Mouse (Mus musculus) erythroblast, embryonic 14.5 days (primary cell): ENCODE measurements around the gene Safb. TPM values are rescaled to one million over a fixed set of nuclear protein-coding genes. Genes with fewer than 3 reads are reported as not detected.
"Not testable (repeated sequence)": the region's sequence is repeated elsewhere in the genome, so short reads cannot be mapped to it uniquely, and the experiment has no call there.

Experiments used
- H3K27me3 ChIP-seq: 2 replicates; pipeline ENCODE4 v1.6.1; 2012; ENCODE audit warnings: inconsistent platforms; ENCODE audit not compliant: control insufficient read depth
- H3K36me3 ChIP-seq: 2 replicates; pipeline ENCODE4 v1.6.1; 2012; ENCODE audit warnings: mild to moderate bottlenecking, inconsistent platforms; ENCODE audit not compliant: control insufficient read depth
- H3K4me1 ChIP-seq: 2 replicates; pipeline ENCODE4 v1.6.1; 2012; ENCODE audit warnings: inconsistent platforms; ENCODE audit not compliant: control insufficient read depth
- H3K4me3 ChIP-seq: replicated peaks from 2 replicates; pipeline ENCODE3; 2012; ENCODE audit warnings: moderate library complexity, mild to moderate bottlenecking, inconsistent platforms
- H3K9me3 ChIP-seq: 2 replicates; pipeline ENCODE4 v1.6.1; 2012; ENCODE audit warnings: low read length, inconsistent platforms, mixed read lengths; ENCODE audit not compliant: control insufficient read depth
- GATA1 ChIP-seq: IDR thresholded peaks from 2 replicates; pipeline ENCODE4 v1.6.1; 2012; ENCODE audit warnings: low read length, inconsistent platforms, mixed read lengths
- TAL1 ChIP-seq: IDR thresholded peaks from 3 replicates; pipeline ENCODE4 v1.6.1; 2012; ENCODE audit warnings: low read length, inconsistent platforms, mixed read lengths
- polyA plus RNA-seq: library from polyadenylated mRNA; stranded (reverse); fragments of >175 nt; gene quantifications from 2 replicates; pipeline ENCODE4 v1.2.3, GENCODE M21; 2012

The Safb gene
- polyA plus RNA-seq, 1 experiment, result 29.6 TPM

DNA sequence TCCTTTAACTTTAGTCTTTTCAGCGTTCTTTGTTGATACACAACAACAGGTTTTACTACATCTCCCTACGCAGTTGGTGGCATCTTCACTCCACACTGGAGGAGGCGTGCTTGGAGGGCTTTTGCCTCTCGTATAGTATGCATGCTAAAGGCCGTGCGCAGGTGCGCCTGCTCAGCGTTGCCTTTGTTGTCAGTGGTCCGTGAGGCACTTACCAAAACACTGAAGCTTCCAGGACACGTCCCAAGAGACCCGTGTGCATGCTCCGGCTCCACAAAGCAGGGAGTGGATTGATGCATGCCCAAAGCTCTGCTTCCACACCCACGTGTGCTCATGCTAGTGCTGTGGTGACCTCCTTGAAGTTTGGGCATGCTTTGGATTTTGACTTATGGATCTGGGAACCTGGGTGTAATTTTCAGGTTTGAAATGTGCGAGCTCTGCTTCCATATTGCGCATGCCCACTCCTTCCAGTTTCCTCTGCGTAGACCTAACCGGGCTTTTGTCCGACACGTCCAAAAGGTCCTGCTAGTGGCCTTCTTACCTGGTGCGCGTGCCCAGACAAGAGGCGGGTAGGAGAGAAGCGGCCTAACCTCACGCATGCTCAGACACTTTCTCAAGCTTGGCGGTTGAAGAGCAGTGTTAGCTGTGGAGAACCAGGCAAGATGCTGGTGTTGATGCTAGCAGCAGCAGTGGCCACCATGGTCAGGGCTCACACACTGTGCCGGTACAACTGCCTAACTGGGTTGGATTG, 43.1 kb downstream of the Safb start, which contains the start of gene Catsperd:
Gene Catsperd (plus strand): TSS at position 614 of the 748 bp plus-strand sequence.
- H3K4me3 ChIP-seq, result peak within 1 kb of the TSS; percentile 88
- H3K9me3 ChIP-seq, result no peaks in the 10 kb centered on the region
- TF ChIP-seq GATA1, result no peak
- TF ChIP-seq TAL1, result no peak
- peaks cover 27% of the 10 kb centered on the region for H3K36me3 ChIP-seq
- peaks cover 39% of the 10 kb centered on the region for H3K4me1 ChIP-seq
- peaks cover 24% of the 10 kb centered on the region for H3K27me3 ChIP-seq

DNA sequence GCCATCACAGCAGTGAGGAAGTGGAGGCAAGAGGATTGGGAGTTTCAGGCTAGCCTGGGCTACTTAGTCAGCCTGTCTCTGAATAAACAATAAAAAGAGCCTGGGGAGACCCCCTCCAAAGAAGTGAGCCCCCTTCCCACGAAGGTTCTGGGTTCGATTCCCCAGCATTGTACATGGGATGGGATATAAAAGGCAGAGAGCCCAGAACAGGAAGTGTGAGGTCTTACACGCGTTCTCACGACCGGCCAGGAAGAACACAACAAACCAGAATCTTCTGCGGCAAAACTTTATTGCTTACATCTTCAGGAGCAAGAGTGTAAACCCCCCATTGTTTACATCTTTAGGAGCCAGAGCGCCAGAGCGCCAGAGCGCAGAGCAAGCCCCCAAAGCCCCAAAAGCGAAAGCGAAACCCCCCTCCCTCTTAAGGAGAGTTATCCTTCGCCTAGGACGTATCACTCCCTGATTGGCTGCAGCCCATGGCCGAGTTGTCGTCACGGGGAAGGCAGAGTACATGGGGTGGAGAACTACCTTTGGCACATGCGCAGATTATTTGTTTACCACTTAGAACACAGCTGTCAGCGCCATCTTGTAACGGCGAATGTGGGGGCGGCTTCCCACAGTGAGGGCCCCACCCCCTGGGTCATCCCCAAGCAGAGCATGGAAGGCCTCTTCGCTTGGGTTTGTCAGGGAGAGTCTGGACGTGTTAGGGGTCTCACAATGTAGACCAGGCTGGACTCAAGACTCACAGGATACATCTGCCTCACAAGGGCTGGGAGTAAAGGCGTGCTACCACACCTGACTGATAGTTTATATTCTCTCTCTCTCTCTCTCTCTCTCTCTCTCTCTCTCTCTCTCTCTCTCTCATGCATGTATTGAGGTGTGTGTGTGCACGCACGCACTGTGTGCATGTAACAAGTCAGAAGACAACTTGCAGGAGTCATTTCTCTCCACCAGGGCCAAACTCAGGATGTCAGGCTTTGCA, 45.5 kb downstream of the Safb start:
- H3K4me3 ChIP-seq, result peak overlapping the region; percentile 29
- H3K4me1 ChIP-seq, result peaks cover 32% of the 10 kb centered on the region
- H3K9me3 ChIP-seq, H3K36me3 ChIP-seq: not testable (repeated sequence)
- H3K27me3 ChIP-seq, result peaks cover 24% of the 10 kb centered on the region

DNA sequence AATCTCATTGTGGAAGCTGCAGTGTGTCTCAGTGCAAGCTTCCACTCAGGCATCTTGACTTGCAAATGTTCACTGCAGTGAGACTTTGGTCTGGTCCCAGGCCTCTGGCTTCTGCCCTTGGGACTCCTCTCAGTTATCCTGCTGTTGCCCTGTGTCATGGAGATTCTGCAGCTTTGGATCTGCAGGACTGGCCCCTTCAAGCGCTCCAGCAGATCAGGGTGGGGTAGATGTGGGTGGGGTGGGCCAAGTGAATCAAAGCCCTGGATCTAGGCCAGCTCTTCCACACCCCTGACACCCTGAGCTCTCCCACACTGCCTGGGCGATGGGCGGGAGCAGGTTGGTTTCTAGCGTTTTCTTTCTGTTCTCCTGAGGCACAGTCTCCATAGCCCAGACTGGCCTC, 47.2 kb downstream of the Safb start:
- Histone ChIP-seq H3K9me3 (no peaks in the 10 kb centered on the region), H3K27me3 (peaks cover 24% of the 10 kb centered on the region), H3K4me3 (no peak overlapping the region), H3K36me3 (no peaks in the 10 kb centered on the region), H3K4me1 (peaks cover 15% of the 10 kb centered on the region)
- TF ChIP-seq GATA1 (no peak), TAL1 (no peak)

DNA sequence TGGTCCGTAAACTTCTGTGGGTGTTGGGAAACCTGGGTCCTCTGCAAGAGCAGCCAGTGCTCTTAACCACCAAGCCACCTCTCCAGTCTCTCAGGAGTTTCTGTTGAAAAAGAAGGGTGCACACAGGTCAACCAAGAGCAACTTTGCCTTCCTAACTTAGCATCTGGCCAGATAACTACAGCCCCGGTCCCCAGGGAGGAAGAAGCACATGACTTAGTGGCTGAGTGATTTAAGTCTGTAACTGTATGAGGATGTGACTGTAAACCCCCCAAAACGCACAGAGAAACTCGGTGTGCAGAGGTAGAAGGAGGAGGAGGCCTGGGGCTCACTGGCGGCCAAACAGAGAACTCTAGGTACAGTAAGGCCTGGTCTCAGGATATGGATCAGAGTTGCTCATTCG, 49.4 kb downstream of the Safb start:
- Histone ChIP-seq H3K27me3 (peaks cover 13% of the 10 kb centered on the region; the same call in 1 of the 2 replicates), H3K36me3 (no peaks in the 10 kb centered on the region), H3K4me3 (no peak overlapping the region), H3K9me3 (no peaks in the 10 kb centered on the region), H3K4me1 (peaks cover 2% of the 10 kb centered on the region)
- TF ChIP-seq TAL1, result no peak
- no peak for TF ChIP-seq GATA1

DNA sequence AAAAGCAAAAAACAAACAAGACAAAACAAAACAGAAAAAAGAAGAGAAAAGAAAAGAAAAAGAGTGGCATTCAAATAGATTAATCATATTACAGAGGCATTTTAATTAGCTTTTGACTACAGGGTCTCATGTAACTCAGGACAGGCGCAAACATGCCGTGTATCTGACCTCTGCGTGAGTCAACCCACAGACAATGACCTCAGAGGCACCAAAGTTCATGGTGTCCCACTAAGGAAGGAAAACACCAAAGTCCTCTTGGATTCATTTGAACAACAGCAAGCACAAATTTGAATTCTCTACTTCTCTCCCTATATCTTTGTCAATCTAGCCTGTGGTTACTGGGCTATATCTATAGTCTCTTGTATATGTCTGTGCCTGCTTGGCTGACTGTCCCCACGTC, 58.6 kb downstream of the Safb start:
- Histone ChIP-seq H3K4me1 (no peaks in the 10 kb centered on the region), H3K4me3 (no peak overlapping the region), H3K9me3 (no peaks in the 10 kb centered on the region), H3K36me3 (no peaks in the 10 kb centered on the region), H3K27me3 (peaks cover 5% of the 10 kb centered on the region; the same call in 1 of the 2 replicates)
- no peak for TF ChIP-seq GATA1
- TF ChIP-seq TAL1, result no peak

DNA sequence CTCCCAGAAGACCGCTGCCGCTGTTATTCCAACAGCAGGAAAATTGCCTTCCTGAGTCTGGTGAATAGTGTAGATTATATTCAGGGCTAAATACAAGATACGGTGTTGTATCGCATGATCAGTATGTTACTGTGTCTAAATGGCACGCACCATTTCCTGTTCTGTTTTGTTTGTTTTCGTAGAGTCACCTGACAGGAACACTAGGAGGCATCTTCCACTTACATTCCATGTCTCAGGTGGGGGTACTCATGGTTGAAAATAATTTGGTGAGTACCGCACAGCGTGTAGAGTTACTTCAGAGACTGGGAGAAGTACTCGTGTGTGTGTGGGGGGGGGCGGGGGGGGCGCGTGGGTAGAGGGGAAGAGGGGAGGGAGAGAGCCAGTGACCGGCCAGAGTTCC, 62.9 kb downstream of the Safb start:
- no peak overlapping the region for H3K4me3 ChIP-seq
- H3K36me3 ChIP-seq, result no peaks in the 10 kb centered on the region
- no peak for TF ChIP-seq TAL1
- no peak for TF ChIP-seq GATA1
- no peaks in the 10 kb centered on the region for H3K9me3 ChIP-seq
- H3K4me1 ChIP-seq, result no peaks in the 10 kb centered on the region
- H3K27me3 ChIP-seq, result peaks cover 11% of the 10 kb centered on the region

DNA sequence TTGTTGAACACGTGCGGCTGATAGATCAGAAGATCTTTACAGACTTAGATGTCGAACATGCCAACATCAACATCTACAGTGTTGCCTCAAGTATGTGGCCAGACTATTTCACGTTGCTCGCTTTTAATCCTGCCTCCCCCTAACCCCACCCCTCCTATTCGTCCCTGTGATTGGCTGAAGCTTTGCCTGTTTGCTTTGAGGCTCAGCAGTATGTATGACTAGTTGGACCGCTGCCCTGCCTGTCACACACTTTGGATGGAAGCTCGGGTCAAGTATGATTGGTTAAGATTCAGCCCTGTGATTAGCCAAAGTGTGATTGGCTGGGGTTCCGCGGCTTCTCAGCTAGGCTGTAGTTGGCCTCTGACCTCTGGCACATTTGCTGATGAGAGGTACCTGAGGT, 67.2 kb downstream of the Safb start:
- H3K36me3 ChIP-seq, result no peaks in the 10 kb centered on the region
- H3K9me3 ChIP-seq, result no peaks in the 10 kb centered on the region
- H3K4me1 ChIP-seq, result no peaks in the 10 kb centered on the region; the same call in 1 of the 2 replicates
- TF ChIP-seq TAL1 (no peak), GATA1 (no peak)
- no peak overlapping the region for H3K4me3 ChIP-seq
- peaks cover 17% of the 10 kb centered on the region for H3K27me3 ChIP-seq

DNA sequence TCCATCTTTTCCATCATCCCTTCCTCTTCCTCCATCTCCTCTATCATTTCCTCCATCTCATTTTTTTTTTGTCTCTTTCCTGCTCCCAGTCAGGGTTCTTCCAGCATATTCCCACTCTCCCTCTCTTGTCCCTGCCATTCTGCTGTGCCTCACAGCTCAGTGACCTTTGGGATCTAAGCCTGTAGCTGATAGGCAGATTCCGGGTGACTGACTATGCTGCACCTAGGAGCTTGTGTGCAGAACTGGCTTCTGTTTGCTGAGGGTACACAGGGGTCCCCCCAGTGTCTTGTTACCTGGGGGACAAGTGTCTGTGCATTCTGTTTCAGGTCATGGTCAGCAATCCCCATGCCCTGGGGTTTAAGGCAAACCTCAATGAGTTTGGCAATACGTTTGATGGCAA, 70.1 kb downstream of the Safb start:
- Histone ChIP-seq H3K4me1 (no peaks in the 10 kb centered on the region; the same call in 1 of the 2 replicates), H3K27me3 (peaks cover 11% of the 10 kb centered on the region; the same call in 1 of the 2 replicates), H3K36me3 (no peaks in the 10 kb centered on the region), H3K4me3 (no peak overlapping the region), H3K9me3 (no peaks in the 10 kb centered on the region)
- no peak for TF ChIP-seq GATA1
- TF ChIP-seq TAL1, result no peak

DNA sequence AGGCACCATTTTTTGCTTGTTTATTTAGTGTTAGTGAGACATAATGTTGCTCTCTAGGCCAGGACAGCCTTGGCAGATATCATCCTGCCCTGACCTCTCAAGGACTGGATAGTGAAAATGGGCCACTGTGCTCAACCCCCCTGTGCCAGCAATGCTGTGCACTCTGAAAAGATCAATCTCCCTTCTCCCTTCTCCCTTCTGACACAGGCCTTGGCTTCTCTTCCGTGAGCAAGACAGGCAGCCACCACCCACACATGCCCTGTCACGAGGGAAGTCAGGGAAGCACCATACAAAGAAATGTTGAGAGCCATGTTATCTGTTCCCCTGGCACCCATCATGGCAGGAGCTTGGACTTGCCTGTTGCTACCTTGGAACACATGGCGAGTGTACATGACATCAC, 70.7 kb downstream of the Safb start:
- TF ChIP-seq TAL1, result no peak
- TF ChIP-seq GATA1, result no peak
- H3K36me3 ChIP-seq, result no peaks in the 10 kb centered on the region
- H3K4me1 ChIP-seq, result no peaks in the 10 kb centered on the region; the same call in 1 of the 2 replicates
- no peak overlapping the region for H3K4me3 ChIP-seq
- H3K27me3 ChIP-seq, result peaks cover 13% of the 10 kb centered on the region; the same call in 1 of the 2 replicates
- H3K9me3 ChIP-seq, result no peaks in the 10 kb centered on the region

Other genes with a start within 250 kb of the Safb start
- gene Ptprs, start 108.3 kb upstream of the Safb start, polyA plus RNA-seq, result 0.33 and 0.44 TPM in 2 replicates
- not detected in 2 replicates for gene Znrf4, start 72.4 kb upstream of the Safb start, polyA plus RNA-seq
- 0.04 and 0.10 TPM in 2 replicates for gene Gm20219, start 30.4 kb upstream of the Safb start, polyA plus RNA-seq
- 26.3 and 27.6 TPM in 2 replicates for gene Safb2, start 240 bp upstream of the Safb start, polyA plus RNA-seq
- gene 2410015M20Rik, start 24.9 kb downstream of the Safb start, polyA plus RNA-seq, result 21.4 and 25.5 TPM in 2 replicates
- 810 and 1,011 TPM in 2 replicates for gene Rpl36, start 28.6 kb downstream of the Safb start, polyA plus RNA-seq
- gene Lonp1, start 42.1 kb downstream of the Safb start, polyA plus RNA-seq, result 6.7 TPM in 2 replicates
- gene Catsperd, start 43.3 kb downstream of the Safb start, polyA plus RNA-seq, result not detected in 2 replicates
- 16.4 and 17.4 TPM in 2 replicates for gene Ranbp3, start 88.5 kb downstream of the Safb start, polyA plus RNA-seq
- 70.5 and 83.1 TPM in 2 replicates for gene Ndufa11, start 132.9 kb downstream of the Safb start, polyA plus RNA-seq
- gene Vmac, start 133.2 kb downstream of the Safb start, polyA plus RNA-seq, result 0.22 and 0.55 TPM in 2 replicates
- 1.4 and 2.2 TPM in 2 replicates for gene Nrtn, start 172.7 kb downstream of the Safb start, polyA plus RNA-seq
- gene Dus3l, start 179.9 kb downstream of the Safb start, polyA plus RNA-seq, result 2.7 and 3.2 TPM in 2 replicates
- 0.66 and 0.78 TPM in 2 replicates for gene Prr22, start 185.4 kb downstream of the Safb start, polyA plus RNA-seq
- gene Rfx2, start 246.2 kb downstream of the Safb start, polyA plus RNA-seq, result 26.9 and 29.2 TPM in 2 replicates